Mouse (Mus musculus) ES-E14 (cell line): Measurements from ENCODE around the gene Smyd3.

Experiments
- CHD2 ChIP-seq: IDR thresholded peaks from 2 replicates; pipeline ENCODE4 v1.6.1; 2014; ENCODE audit warnings: mild to moderate bottlenecking, low read depth, low read length, inconsistent platforms
- HCFC1 ChIP-seq: IDR thresholded peaks from 2 replicates; pipeline ENCODE4 v1.6.1; 2012; ENCODE audit warnings: low read length, inconsistent platforms, borderline replicate concordance; ENCODE audit not compliant: insufficient read depth
- MAFK ChIP-seq: IDR thresholded peaks from 2 replicates; pipeline ENCODE4 v1.6.1; 2014; ENCODE audit warnings: mild to moderate bottlenecking, low read depth, low read length, inconsistent platforms; ENCODE audit not compliant: insufficient read depth
- ZC3H11A ChIP-seq: IDR thresholded peaks from 2 replicates; pipeline ENCODE4 v1.6.1; 2012; ENCODE audit warnings: low read depth, mild to moderate bottlenecking, inconsistent platforms, low read length, borderline replicate concordance
- ZNF384 ChIP-seq: IDR thresholded peaks from 2 replicates; pipeline ENCODE4 v1.6.1; 2012; ENCODE audit warnings: low read depth, low read length, inconsistent platforms

DNA sequence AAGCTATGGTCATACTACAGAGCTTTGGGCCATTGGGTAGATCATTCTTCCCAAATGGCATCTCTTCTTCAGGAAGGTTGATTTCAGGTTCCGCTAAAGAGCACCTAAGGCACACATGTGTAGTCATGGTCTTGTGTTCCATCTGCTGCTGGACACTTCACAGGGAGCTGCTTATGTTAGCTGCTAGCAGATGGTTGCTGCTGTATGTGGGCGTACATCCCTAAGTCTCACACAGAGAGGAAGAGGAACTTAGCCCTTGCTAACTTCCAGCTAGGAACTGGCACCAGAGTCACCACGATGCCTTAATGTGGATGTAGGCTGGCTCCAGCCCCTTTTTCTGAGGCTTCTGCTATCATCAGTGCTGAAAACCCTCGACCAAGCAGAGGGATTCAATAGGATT, 491.2 kb downstream of the Smyd3 start:
- no peak for TF ChIP-seq CHD2
- TF ChIP-seq HCFC1: no peak
- TF ChIP-seq ZNF384: no peak
- no peak for TF ChIP-seq ZC3H11A
- TF ChIP-seq MAFK: no peak
